Mouse (Mus musculus) 3134 (cell line): ENCODE measurements around the gene Lyzl4.

Experiments
- DNase-seq: peaks from one replicate; pipeline ENCODE4 v3.0.0-alpha.2; 2011; ENCODE audit warnings: low spot score; ENCODE audit not compliant: insufficient read length; ENCODE audit errors: extremely low read depth

The Lyzl4 gene

DNA sequence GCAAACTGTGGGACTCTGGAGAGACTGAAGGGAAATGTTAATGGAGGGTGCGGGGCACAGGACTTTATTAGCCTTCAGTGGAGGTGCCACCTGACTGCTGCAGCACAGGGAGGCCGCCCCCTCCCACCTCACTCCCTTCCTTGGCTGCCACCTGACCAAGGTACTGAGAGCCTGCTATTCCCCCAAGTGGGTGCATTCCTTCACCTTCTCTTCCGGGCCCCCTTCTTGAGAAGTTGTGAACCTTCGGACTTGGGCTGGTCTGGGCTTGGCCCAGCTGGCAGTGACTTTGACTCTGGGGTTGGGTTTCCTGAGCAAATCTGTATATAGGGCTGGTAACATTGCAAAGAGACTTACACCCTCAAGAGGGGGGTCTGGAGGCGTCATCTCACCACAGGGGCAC is 14.4 kb upstream of the Lyzl4 start:
- no peak for DNase-seq

DNA sequence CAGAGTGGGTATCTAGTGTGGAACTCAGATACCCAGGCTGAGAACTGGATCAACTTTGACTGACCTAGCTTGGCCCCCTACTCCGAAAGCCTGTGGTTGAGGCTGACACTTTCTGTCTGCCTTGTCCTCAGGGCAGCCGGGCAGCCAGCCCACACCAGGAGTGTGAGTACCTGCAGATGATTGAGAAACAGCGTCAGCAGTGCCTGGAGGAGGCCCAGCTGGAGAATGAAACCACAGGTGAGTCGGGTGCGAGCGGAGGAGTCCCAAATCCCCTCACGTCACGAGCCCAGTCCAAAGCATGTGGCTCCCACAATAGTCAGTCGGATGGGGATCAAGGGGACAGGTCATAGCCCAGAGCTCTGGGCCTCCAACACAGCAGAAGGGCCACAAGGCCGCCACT is 11.8 kb upstream of the Lyzl4 start:
- no peak for DNase-seq

DNA sequence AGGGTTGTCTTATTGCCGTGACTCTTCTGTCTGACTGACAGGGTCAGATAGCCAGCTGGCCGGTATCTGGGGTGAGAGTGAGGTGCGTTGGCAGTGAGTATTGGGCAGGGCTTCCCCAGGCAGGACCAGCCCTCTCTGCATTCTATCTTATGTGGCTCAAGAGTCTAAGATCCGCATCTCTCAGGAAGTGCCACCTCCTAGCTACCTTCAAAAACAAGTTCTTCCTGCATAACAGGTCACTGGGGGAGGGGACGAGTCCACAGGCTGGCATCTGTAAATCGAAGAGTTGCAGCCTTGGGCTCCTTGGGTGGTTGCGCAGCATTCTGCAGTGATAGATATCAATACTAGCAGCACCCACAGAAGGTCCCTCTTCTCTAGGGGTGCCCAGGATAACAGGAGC is 5.1 kb upstream of the Lyzl4 start:
- DNase-seq = no peak

GRCm38 (mm10) chr9:121644855-121645254 is 3.0 kb upstream of the Lyzl4 start:
- DNase-seq = no peak

- no peak for DNase-seq
These were observed 695 bp upstream of the Lyzl4 start, which contains the start of gene Vipr1 for GRCm38 (mm10) chr9:121642401-121643181. TSS of gene Vipr1 (plus strand) at chr9:121642716.

- no peak for DNase-seq
These were observed 521 bp downstream of the Lyzl4 start for GRCm38 (mm10) chr9:121641235-121641915.

DNA sequence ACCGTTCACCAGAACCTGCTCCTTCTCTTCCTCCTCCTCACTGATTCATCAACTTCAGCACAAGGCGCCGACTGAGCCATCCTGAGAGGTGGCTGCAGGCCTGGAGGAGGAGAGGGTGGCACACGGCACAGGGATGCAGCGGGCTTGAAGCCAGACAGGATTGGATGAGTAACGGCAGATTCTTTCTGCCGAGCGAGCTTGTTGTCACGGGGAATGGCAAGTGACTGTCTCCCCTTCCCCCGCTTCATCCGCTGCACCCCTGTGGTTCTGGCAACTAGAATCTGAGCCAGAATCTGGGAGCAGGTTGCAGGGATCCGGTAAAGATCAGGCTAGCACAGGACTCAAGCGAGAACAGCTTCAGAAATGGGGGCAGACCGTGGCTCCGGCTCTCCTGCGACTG is 2.1 kb downstream of the Lyzl4 start:
- no peak for DNase-seq

GRCm38 (mm10) chr9:121635835-121636576 is 5.9 kb downstream of the Lyzl4 start:
- no peak for DNase-seq

GRCm38 (mm10) chr9:121633306-121633705 is 8.6 kb downstream of the Lyzl4 start:
- DNase-seq = no peak

- no peak for DNase-seq
These were observed 9.0 kb downstream of the Lyzl4 start for GRCm38 (mm10) chr9:121632891-121633290.

GRCm38 (mm10) chr9:121631946-121632345 is 9.9 kb downstream of the Lyzl4 start:
- no peak for DNase-seq

GRCm38 (mm10) chr9:121630627-121631026 is 11.3 kb downstream of the Lyzl4 start:
- no peak for DNase-seq

DNA sequence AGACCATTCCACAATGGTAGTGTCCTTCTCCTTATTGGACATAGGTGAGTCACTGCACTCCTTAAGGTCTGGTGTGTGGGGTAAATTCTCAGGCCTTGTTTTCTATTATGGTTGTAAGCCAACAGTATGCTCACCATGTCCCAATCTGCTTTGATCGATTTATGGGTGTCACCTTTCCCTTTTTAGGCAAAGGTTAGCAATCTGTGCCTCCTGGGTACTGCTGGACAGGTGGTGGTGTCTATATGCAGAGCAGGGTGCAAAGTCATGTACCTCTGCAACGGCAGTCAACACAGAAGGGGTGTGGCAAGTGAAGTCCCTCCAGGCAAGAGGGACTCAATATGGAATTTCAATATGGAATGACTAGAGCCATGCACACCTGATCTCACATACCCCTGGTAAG is 17.0 kb downstream of the Lyzl4 start:
- no peak for DNase-seq

DNA sequence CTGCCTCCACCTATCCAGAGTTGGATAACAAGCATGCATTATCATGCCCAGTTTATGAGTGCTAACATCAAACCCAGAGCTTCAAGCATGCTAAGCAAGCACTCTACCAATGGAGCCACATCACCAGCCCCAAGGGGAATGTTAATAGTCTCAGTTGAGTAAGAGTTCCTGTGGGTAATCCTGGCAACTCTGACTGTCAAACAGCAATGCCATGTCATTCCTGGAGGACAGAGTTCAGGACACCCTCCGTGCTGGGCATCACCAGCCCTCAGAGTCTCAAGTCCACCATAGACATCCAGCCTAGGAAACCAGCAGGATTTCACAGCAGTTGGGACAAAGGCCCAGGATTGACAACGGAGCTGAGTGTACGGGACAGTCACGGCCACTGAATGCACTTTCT is 18.7 kb downstream of the Lyzl4 start:
- DNase-seq = no peak

DNA sequence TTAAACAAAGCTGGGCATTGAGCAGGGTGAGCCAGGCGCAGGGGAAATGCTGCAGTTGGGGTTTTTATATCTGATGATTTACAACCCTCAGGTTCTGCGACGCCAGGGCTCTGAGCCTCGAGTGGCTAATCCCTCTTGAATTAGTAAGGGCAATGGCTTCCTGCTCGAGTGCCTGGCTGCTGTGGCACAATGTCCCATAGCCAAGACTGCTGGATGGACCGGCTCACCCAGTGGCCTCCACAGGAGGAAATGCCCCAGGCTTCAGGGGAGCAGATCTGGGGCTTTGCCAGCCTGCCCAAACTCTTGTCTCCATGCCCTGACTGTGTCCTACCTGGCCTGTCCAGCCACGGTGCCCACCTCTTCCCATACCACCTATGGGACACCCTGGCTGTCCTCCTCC is 22.5 kb downstream of the Lyzl4 start:
- DNase-seq = no peak

DNA sequence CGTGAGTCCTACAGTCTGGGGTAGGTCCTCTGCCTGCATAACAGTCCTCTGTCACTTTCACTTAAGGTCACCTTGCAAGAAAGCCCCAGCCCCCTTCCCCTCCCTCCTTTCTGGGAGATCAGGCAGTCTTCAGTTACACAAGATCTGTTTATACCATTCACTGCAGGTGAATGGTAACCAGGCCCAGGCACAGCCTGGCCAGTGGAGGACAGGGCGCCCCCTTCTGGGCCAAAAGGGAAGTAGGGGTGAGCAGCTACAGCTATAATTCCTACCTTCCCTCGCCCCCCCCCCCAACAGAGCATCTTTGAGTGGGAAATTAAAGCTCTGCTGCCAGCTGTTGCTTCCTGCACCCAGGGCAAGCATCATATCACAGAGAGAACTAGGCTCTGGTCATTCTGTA is 25.4 kb downstream of the Lyzl4 start:
- no peak for DNase-seq

DNA sequence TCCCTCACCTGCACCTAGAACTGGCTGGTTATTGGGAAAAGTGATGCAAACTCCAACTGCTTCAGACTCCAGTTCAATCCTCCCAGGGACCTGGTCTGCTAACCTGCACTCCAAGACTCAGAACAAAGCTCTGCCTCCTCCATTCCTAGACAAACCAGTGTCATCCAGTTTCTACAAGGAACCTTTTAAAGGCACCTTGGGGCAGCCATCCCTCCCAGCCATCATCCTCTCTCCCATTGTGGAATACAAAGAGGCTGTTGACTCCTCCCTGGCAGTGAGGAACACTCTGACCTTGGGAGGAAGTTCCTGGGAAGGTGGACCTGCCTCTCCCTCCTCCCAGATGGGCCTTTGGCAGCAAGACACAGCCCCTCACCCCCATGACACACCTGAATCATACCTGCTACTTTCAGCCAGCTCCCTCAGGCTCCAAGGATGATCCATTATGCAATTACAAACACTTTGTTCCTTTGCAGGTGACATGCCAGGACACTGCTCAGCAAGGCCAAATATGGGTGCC is 27.6 kb downstream of the Lyzl4 start:
- no peak for DNase-seq

- DNase-seq = no peak
These were observed 28.7 kb downstream of the Lyzl4 start for GRCm38 (mm10) chr9:121613192-121613591.

DNA sequence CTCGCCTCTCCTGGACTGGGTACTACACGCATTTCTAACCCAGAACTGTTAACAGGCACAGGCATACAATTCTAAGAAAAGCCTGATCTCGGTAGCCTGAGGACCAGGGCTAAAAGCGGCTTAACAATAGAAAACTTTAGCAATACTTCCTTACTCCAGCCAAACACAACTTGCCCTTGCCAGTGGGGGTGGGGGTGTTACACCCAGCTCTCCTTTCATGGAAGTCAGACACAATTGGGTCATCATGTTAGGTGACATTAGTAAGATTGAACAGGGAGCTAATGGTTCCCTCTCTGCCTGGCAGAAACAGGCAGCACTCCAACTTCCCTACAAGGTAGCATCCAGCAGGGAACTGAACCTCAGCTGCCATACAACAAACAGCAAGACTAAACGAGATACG is 32.5 kb downstream of the Lyzl4 start:
- DNase-seq = no peak

GRCm38 (mm10) chr9:121606498-121607096 is 35.3 kb downstream of the Lyzl4 start:
- no peak for DNase-seq
